Mouse (Mus musculus) midbrain, embryonic 14.5 days (tissue): ENCODE measurements around the gene Pdhx. TPM values are rescaled to one million over a fixed set of nuclear protein-coding genes. Genes with fewer than 3 reads are reported as not detected.

Experiments used
- ATAC-seq: fragments of 200-750 bp; cut with Nextera tagmentation; 2 replicates; pipeline ENCODE4 v1.8.0; 2017; ENCODE audit warnings: moderate number of reproducible peaks, moderate library complexity; ENCODE audit not compliant: low FRiP score, low TSS enrichment
- DNase-seq: peaks from one replicate; pipeline ENCODE4 v3.0.0-alpha.2; 2015
- H3K27ac ChIP-seq: fragments of 300-500 bp; sonication (generic); replicated peaks from 2 replicates; pipeline ENCODE4 v1.5.1; 2014; ENCODE audit warnings: mild to moderate bottlenecking, low read depth, low read length, moderate library complexity
- H3K27me3 ChIP-seq: fragments of 300-500 bp; sonication (generic); 2 replicates; pipeline ENCODE4 v1.6.1; 2014; ENCODE audit warnings: low read length, control low read depth, mixed read lengths; ENCODE audit not compliant: control insufficient read depth, insufficient read depth
- H3K36me3 ChIP-seq: fragments of 300-500 bp; sonication (generic); 2 replicates; pipeline ENCODE4 v1.6.1; 2014; ENCODE audit warnings: low read length, control low read depth; ENCODE audit not compliant: control insufficient read depth, insufficient read depth
- H3K4me1 ChIP-seq: fragments of 300-500 bp; sonication (generic); 2 replicates; pipeline ENCODE4 v1.6.1; 2014; ENCODE audit warnings: mild to moderate bottlenecking, antibody characterized with exemption, low read length, control low read depth; ENCODE audit not compliant: control insufficient read depth, insufficient read depth
- H3K4me2 ChIP-seq: fragments of 300-500 bp; sonication (generic); 2 replicates; pipeline ENCODE4 v1.6.1; 2014; ENCODE audit warnings: mild to moderate bottlenecking, low read length, moderate library complexity
- H3K4me3 ChIP-seq: fragments of 300-500 bp; sonication (generic); replicated peaks from 2 replicates; pipeline ENCODE4 v1.5.1; 2014; ENCODE audit warnings: low read depth, low read length
- H3K9ac ChIP-seq: fragments of 300-500 bp; sonication (generic); replicated peaks from 2 replicates; pipeline ENCODE4 v1.6.1; 2014; ENCODE audit warnings: mild to moderate bottlenecking, low read length, moderate library complexity
- H3K9me3 ChIP-seq: fragments of 300-500 bp; sonication (generic); 2 replicates; pipeline ENCODE4 v1.6.1; 2016; ENCODE audit warnings: low read length, control low read depth, mixed read lengths; ENCODE audit not compliant: control insufficient read depth
- WGBS: fragments of 180-500 bp; shearing (Covaris S2); extraction: QIAGEN DNeasy Blood & Tissue Kit; methylation state at CpG from one replicate; pipeline ENCODE4 v1.1.7; 2014; 5-methylcytosine and 5-hydroxymethylcytosine counted together
- polyA plus RNA-seq: library from polyadenylated mRNA; unstranded; fragments of >200 nt; fragmentation: Nextera tagmentation; extraction: Ambion mirVana; gene quantifications from 2 replicates; pipeline ENCODE4 v1.2.1, GENCODE M21; 2014

The Pdhx gene
- polyA plus RNA-seq, 1 experiment from 2014 or later: 67.1 TPM

DNA sequence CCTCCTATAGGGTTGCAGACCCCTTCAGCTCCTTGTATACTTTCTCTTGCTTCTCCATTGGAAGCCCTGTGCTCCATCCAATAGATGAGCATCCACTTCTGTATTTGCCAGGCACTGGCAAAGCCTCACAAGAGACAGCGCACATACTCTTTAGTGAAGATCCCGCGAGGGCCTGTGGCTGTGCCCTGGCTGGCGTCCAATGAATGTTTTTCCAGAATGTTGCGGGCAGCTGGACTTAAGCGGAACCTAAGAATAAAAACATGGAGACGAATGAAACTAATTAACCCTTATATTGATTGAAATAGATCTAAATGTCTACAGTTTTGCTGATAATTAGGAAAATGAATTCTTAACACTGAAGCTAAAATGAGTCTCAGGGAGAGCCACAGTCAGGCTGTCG, 32.4 kb downstream of the Pdhx start:
- ATAC-seq (no peak), DNase-seq (peak; percentile 47)
- Histone ChIP-seq H3K9ac (no peak overlapping the region), H3K27me3 (no peaks in the 10 kb centered on the region), H3K4me1 (no peaks in the 10 kb centered on the region), H3K4me2 (no peak overlapping the region), H3K4me3 (no peak overlapping the region), H3K36me3 (peaks cover 3% of the 10 kb centered on the region), H3K9me3 (no peaks in the 10 kb centered on the region), H3K27ac (no peak overlapping the region)
- WGBS: 73% methylated on average over 8 of the region's 8 CpGs

DNA sequence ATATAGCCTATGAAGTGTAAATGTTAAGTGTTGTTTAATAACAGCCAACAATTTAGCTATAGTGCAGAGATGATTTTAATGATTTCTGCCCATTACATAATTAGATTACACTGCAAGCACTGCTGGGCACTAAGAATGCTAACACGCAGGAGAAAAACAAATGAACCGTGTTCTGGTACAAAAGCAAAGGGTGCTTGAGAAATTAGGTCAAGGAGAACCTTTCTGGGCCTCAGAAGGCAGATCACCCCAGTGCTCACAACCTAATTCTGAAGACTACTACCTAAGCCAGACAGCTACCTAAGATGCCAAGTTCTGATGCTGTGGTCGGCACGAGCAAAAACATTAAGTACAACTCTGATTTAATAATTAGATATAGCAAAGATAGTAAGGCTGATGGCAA, 35.5 kb downstream of the Pdhx start:
- no peak overlapping the region for H3K27ac ChIP-seq
- H3K9ac ChIP-seq: no peak overlapping the region
- WGBS: 85% methylated on average over 4 of the region's 4 CpGs
- DNase-seq (no peak), ATAC-seq (no peak)
- H3K4me2 ChIP-seq: no peak overlapping the region
- no peak overlapping the region for H3K4me3 ChIP-seq
- H3K27me3 ChIP-seq: no peaks in the 10 kb centered on the region
- H3K36me3 ChIP-seq: peaks cover 10% of the 10 kb centered on the region
- H3K4me1 ChIP-seq: no peaks in the 10 kb centered on the region
- no peaks in the 10 kb centered on the region for H3K9me3 ChIP-seq

DNA sequence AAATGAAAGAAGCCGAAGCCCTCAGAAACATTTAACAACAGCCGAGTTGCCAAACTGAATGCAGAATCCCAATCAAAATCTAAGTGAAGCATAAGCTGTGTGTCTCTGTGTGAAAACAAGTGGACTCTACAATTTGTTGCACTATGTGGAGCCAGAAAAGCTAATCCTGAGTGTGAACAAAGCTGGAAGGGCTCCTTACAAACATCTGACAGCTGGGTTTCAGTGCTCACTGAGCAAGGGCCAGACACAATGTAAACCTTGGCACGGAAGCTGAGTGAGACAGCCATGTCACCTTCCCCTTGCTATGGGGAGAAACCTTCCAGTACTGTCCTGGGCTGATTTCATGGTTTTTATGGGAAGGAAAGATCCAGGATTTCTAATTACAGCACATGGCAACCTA, 50.6 kb downstream of the Pdhx start:
- no peak overlapping the region for H3K4me3 ChIP-seq
- H3K9ac ChIP-seq: no peak overlapping the region
- peaks cover 11% of the 10 kb centered on the region; the same call in 1 of the 2 replicates for H3K36me3 ChIP-seq
- H3K4me1 ChIP-seq: 0 out of 2 replicates have a peak, but pooled peaks cover 4% of the 10 kb centered on the region
- ATAC-seq: no peak
- no peak overlapping the region for H3K4me2 ChIP-seq
- no peak overlapping the region for H3K27ac ChIP-seq
- DNase-seq: peak; percentile 29
- 51% methylated on average over 3 of the region's 3 CpGs for WGBS
- H3K9me3 ChIP-seq: no peaks in the 10 kb centered on the region
- no peaks in the 10 kb centered on the region for H3K27me3 ChIP-seq

DNA sequence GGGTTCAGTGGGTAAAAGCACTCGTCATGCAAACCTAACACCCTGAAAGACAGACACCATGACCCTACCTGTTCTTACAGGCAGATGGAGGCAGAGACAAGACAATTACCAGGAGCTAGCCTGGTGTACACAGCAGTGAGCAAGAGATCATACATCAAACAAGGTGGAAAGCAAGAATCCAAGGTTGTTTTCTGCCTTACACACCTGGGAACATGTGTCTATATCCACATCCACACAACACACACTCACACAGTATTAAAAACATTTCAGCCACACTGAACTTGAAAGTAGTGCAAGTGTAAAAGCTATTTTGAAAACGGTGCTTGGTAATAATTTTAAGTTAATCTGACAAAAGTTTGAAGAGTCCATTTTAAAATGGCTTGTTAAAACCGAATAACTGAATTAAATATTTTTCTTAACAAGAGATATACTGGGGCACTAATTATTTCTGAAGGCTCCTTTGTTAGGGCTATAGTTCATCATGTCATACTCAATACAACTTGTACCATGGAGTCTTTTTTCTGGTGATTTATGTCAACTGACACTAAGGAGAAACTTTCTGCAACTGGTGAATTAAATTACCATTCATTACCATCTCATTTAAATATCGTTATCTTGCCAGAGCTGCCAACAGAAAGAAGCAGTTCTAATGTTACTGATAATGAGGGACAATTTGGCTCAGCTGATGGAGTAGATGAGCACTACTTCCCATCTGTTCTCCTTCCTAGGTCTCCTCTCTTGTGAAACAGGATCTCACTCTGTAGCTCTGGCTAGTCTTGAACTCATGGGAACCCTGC, 52.9 kb downstream of the Pdhx start:
- H3K4me2 ChIP-seq: no peak overlapping the region
- 24% methylated on average over 4 of the region's 4 CpGs for WGBS
- 0 out of 2 replicates have a peak, but pooled peaks cover 7% of the 10 kb centered on the region for H3K36me3 ChIP-seq
- no peak overlapping the region for H3K27ac ChIP-seq
- DNase-seq (peak; percentile 62), ATAC-seq (peak; percentile 55; the same call in 1 of the 2 replicates)
- no peaks in the 10 kb centered on the region for H3K27me3 ChIP-seq
- no peak overlapping the region for H3K9ac ChIP-seq
- no peaks in the 10 kb centered on the region for H3K9me3 ChIP-seq
- H3K4me3 ChIP-seq: no peak overlapping the region
- H3K4me1 ChIP-seq: 0 out of 2 replicates have a peak, but pooled peaks cover 4% of the 10 kb centered on the region

- ATAC-seq (no peak), DNase-seq (peak; percentile 82)
- 71% methylated on average over 9 of the region's 9 CpGs for WGBS
Measured at GRCm38 (mm10) chr2:103018817-103019494, 54.4 kb downstream of the Pdhx start.

GRCm38 (mm10) chr2:103017391-103017824, 55.9 kb downstream of the Pdhx start:
- Histone ChIP-seq H3K4me1 (0 out of 2 replicates have a peak, but pooled peaks cover 4% of the 10 kb centered on the region), H3K9me3 (no peaks in the 10 kb centered on the region), H3K4me2 (no peak overlapping the region), H3K27ac (no peak overlapping the region), H3K9ac (no peak overlapping the region), H3K36me3 (0 out of 2 replicates have a peak, but pooled peaks cover 3% of the 10 kb centered on the region), H3K27me3 (no peaks in the 10 kb centered on the region), H3K4me3 (no peak overlapping the region)
- WGBS: 88% methylated on average over 2 of the region's 2 CpGs
- DNase-seq (no peak), ATAC-seq (no peak)

More at GRCm38 (mm10) chr2:103018817-103019494, 54.4 kb downstream of the Pdhx start:
- Histone ChIP-seq H3K4me2 (no peak overlapping the region), H3K4me1 (0 out of 2 replicates have a peak, but pooled peaks cover 4% of the 10 kb centered on the region), H3K9ac (no peak overlapping the region), H3K9me3 (no peaks in the 10 kb centered on the region), H3K27ac (no peak overlapping the region), H3K36me3 (0 out of 2 replicates have a peak, but pooled peaks cover 4% of the 10 kb centered on the region), H3K4me3 (no peak overlapping the region), H3K27me3 (no peaks in the 10 kb centered on the region)

DNA sequence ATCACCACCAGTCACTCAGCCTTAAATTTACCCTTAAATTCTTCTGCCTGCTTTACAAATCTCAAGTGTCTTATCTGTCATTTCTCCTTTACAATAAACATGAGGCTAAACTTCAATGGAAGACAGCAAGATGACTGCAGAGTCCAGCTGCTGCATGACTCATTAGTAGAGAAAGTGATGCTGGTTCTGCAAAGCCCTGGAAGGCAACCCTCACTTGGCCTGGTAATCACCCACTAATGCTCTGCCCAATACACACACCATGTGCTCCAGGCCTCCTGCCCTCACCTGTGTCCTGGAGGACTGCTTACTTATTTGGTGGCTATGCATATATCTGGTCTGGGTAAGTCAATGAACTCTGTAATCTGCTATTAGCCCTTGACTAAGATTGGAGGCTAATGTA, 57.2 kb downstream of the Pdhx start:
- H3K9me3 ChIP-seq: no peaks in the 10 kb centered on the region
- no peak overlapping the region for H3K27ac ChIP-seq
- H3K4me1 ChIP-seq: 0 out of 2 replicates have a peak, but pooled peaks cover 4% of the 10 kb centered on the region
- H3K36me3 ChIP-seq: no peaks in the 10 kb centered on the region
- no peak overlapping the region for H3K4me2 ChIP-seq
- DNase-seq: no peak
- no peak for ATAC-seq
- H3K4me3 ChIP-seq: no peak overlapping the region
- H3K9ac ChIP-seq: no peak overlapping the region
- H3K27me3 ChIP-seq: no peaks in the 10 kb centered on the region

DNA sequence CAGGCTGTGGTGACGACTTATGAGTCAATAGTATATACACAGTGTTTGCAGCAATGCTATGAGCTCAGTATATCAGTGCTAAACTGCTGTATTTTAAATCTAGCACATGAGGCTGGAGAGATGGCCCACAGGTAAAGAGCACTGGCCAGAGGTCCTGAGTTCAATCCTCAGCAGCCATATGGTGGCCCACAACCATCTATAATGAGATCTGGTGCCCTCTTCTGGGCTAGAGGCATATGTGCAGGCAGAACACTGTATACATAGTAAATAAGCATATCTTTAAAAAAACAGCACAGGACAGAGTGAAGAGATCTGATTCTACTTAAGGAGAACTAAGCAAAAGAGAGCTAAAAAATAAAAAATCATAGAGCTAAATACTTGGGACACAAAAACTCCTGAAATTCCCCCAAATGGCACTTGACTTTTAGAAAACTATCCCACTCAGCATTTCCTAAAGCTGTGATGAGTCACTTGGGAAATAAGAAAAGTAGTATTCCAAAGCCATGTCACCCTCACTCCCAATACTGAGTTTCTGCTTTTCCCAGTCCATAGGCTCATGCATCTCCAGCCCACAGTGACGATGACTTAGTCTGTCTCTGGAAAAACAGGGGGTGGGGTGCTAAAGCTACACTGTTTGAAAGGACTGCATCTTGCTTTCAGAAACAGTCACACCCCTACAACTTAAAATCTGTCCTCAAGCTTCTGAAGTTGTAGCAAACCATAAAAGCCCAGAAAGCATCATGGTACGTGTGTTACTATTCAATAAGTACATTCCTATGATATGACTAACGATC, 60.3 kb downstream of the Pdhx start:
- no peak overlapping the region for H3K4me3 ChIP-seq
- ATAC-seq: no peak
- DNase-seq: no peak
- H3K4me1 ChIP-seq: no peaks in the 10 kb centered on the region
- H3K27me3 ChIP-seq: no peaks in the 10 kb centered on the region
- H3K27ac ChIP-seq: no peak overlapping the region
- no peak overlapping the region for H3K4me2 ChIP-seq
- no peaks in the 10 kb centered on the region for H3K9me3 ChIP-seq
- no peaks in the 10 kb centered on the region for H3K36me3 ChIP-seq
- H3K9ac ChIP-seq: no peak overlapping the region
- 89% methylated on average over 4 of the region's 4 CpGs for WGBS
